Mouse (Mus musculus) small intestine, adult 2 months (tissue): ENCODE results near the gene Rnf5.

Experiments used
- CTCF ChIP-seq: fragments of 200-500 bp; IDR thresholded peaks from 2 replicates; pipeline ENCODE4 v1.5.1; 2012; ENCODE audit warnings: low read depth, mild to moderate bottlenecking, control low read depth, inconsistent platforms, low read length, moderate library complexity, mixed read lengths; ENCODE audit not compliant: insufficient replicate concordance, insufficient read length; ENCODE audit errors: extremely low read depth
- POLR2A ChIP-seq: fragments of 200-500 bp; IDR thresholded peaks from 2 replicates; pipeline ENCODE4 v1.6.1; 2012; ENCODE audit warnings: low read depth, mild to moderate bottlenecking, control low read depth, inconsistent platforms, low read length, moderate library complexity

- TF ChIP-seq CTCF (no peak), POLR2A (no peak)
Observed at GRCm38 (mm10) chr17:34588767-34589166, 14.7 kb downstream of the Rnf5 start.
